Mouse (Mus musculus) liver, embryonic 14.5 days (tissue): ENCODE measurements at regions not wholly inside any gene's neighbourhood (a gene's known extent, or its start where the extent isn't known, plus 50 kb on each side); places are given as distances from the start of the nearest gene placed in this dataset.

Experiments used
- ATAC-seq: fragments of 200-750 bp; cut with Nextera tagmentation; 2 replicates; pipeline ENCODE4 v1.8.0; 2017; ENCODE audit warnings: moderate number of reproducible peaks, mild to moderate bottlenecking, moderate library complexity; ENCODE audit not compliant: insufficient read depth
- DNase-seq, 3 experiments: peaks; one replicate each; pipeline ENCODE4 v3.0.0-alpha.2; 2012 to 2013; ENCODE audit warnings: low read depth in 3 of 3, low spot score in 3 of 3
- H3K27ac ChIP-seq: fragments of 300-500 bp; sonication (generic); 2 replicates; pipeline ENCODE4 v1.5.1; 2014; ENCODE audit warnings: moderate library complexity, mild to moderate bottlenecking, control low read depth, inconsistent platforms
- H3K27me3 ChIP-seq: fragments of 300-500 bp; sonication (generic); 2 replicates; pipeline ENCODE4 v1.6.1; 2014; ENCODE audit warnings: mild to moderate bottlenecking, low read length, moderate library complexity; ENCODE audit not compliant: control insufficient read depth, insufficient read depth
- H3K36me3 ChIP-seq: fragments of 300-500 bp; sonication (generic); replicated peaks from 2 replicates; pipeline ENCODE4 v1.6.1; 2014; ENCODE audit warnings: low read depth; ENCODE audit not compliant: control insufficient read depth, insufficient read depth
- H3K4me1 ChIP-seq, 2 experiments: fragments of 200-500 bp in 1 of 2; fragments of 300-500 bp in 1 of 2; sonication (generic) in 1 of 2; replicated peaks; 2 replicates each; pipeline ENCODE4 v1.6.1; 2012 to 2014; ENCODE audit warnings: antibody characterized with exemption in 1 of 2, inconsistent platforms in 1 of 2, low read length in 1 of 2; ENCODE audit not compliant: control insufficient read depth in 2 of 2, insufficient read depth in 2 of 2
- H3K4me2 ChIP-seq: fragments of 300-500 bp; sonication (generic); 2 replicates; pipeline ENCODE4 v1.6.1; 2014; ENCODE audit warnings: low read depth, mild to moderate bottlenecking, control low read depth, moderate library complexity
- H3K4me3 ChIP-seq, 2 experiments: fragments of 200-500 bp in 1 of 2; fragments of 300-500 bp in 1 of 2; sonication (generic) in 1 of 2; 2 replicates each; pipeline ENCODE4 v1.5.1; 2012 to 2014; ENCODE audit warnings: low read depth in 2 of 2, low read length in 2 of 2, mild to moderate bottlenecking in 2 of 2, control low read depth in 1 of 2, inconsistent platforms in 1 of 2, moderate library complexity in 1 of 2; ENCODE audit not compliant: insufficient read depth in 1 of 2
- H3K9ac ChIP-seq: fragments of 300-500 bp; sonication (generic); replicated peaks from 2 replicates; pipeline ENCODE4 v1.6.1; 2014; ENCODE audit warnings: mild to moderate bottlenecking, control low read depth, moderate library complexity
- H3K9me3 ChIP-seq: fragments of 300-500 bp; sonication (generic); 2 replicates; pipeline ENCODE4 v1.6.1; 2016; ENCODE audit warnings: low read length, mixed read lengths; ENCODE audit not compliant: control insufficient read depth
- CTCF ChIP-seq: IDR thresholded peaks from 2 replicates; pipeline ENCODE4 v1.5.1; 2016; ENCODE audit warnings: antibody characterized with exemption, low read depth, control low read depth
- EP300 ChIP-seq: IDR thresholded peaks from 2 replicates; pipeline ENCODE4 v1.6.1; 2016; ENCODE audit warnings: antibody characterized with exemption, low read depth
- WGBS: fragments of 180-500 bp; shearing (Covaris S2); extraction: QIAGEN DNeasy Blood & Tissue Kit; methylation state at CpG from one replicate; pipeline ENCODE4 v1.1.7; 2014; ENCODE audit not compliant: insufficient replicate concordance; 5-methylcytosine and 5-hydroxymethylcytosine counted together

GRCm38 (mm10) chr13:16498052-16498451 is 486.4 kb downstream of the Inhba start:
- Histone ChIP-seq H3K4me1 (no peaks in the 10 kb centered on the region), H3K4me3 (no peak overlapping the region), H3K9ac (no peak overlapping the region), H3K4me2 (no peak overlapping the region), H3K9me3 (no peaks in the 10 kb centered on the region), H3K27me3 (no peaks in the 10 kb centered on the region), H3K36me3 (no peaks in the 10 kb centered on the region), H3K27ac (no peak overlapping the region)
- TF ChIP-seq CTCF = no peak
- TF ChIP-seq EP300 = no peak
- WGBS = 60% methylated on average over 1 of the region's 1 CpGs
- DNase-seq (no peak), ATAC-seq (no peak)

- no peaks in the 10 kb centered on the region for H3K27me3 ChIP-seq
- H3K27ac ChIP-seq = no peak overlapping the region
- no peak for TF ChIP-seq CTCF
- TF ChIP-seq EP300 = no peak
- H3K36me3 ChIP-seq = no peaks in the 10 kb centered on the region
- 42% methylated on average over 4 of the region's 4 CpGs for WGBS
- ATAC-seq (no peak), DNase-seq (no peak)
- H3K4me1 ChIP-seq = no peaks in the 10 kb centered on the region
- no peak overlapping the region for H3K4me2 ChIP-seq
- no peaks in the 10 kb centered on the region for H3K9me3 ChIP-seq
- H3K4me3 ChIP-seq = no peak overlapping the region
- no peak overlapping the region for H3K9ac ChIP-seq
These were observed 501.2 kb downstream of the Inhba start for GRCm38 (mm10) chr13:16512876-16513275.

- no peak for ATAC-seq
- H3K36me3 ChIP-seq = no peaks in the 10 kb centered on the region
- no peaks in the 10 kb centered on the region for H3K9me3 ChIP-seq
- TF ChIP-seq CTCF = no peak
- no peak for TF ChIP-seq EP300
- H3K27me3 ChIP-seq = no peaks in the 10 kb centered on the region
- H3K27ac ChIP-seq = no peak overlapping the region
- no peak for DNase-seq
- no peak overlapping the region for H3K4me2 ChIP-seq
- H3K9ac ChIP-seq = no peak overlapping the region
- H3K4me3 ChIP-seq = no peak overlapping the region
- no peaks in the 10 kb centered on the region for H3K4me1 ChIP-seq
These were observed 503.5 kb downstream of the Inhba start for GRCm38 (mm10) chr13:16515195-16515594.

GRCm38 (mm10) chr13:16529036-16529435 is 517.4 kb downstream of the Inhba start:
- 48% methylated on average over 5 of the region's 5 CpGs for WGBS

GRCm38 (mm10) chr13:16543771-16544170 is 532.1 kb downstream of the Inhba start:
- Histone ChIP-seq H3K27me3 (no peaks in the 10 kb centered on the region), H3K4me1 (no peaks in the 10 kb centered on the region), H3K4me2 (no peak overlapping the region), H3K27ac (no peak overlapping the region), H3K9ac (no peak overlapping the region), H3K9me3 (no peaks in the 10 kb centered on the region), H3K36me3 (no peaks in the 10 kb centered on the region), H3K4me3 (no peak overlapping the region)
- no peak for DNase-seq
- no peak for ATAC-seq
- WGBS = 52% methylated on average over 5 of the region's 5 CpGs
- no peak for TF ChIP-seq EP300
- no peak for TF ChIP-seq CTCF

More at GRCm38 (mm10) chr13:16529036-16529435, 517.4 kb downstream of the Inhba start:
- Histone ChIP-seq H3K9me3 (no peaks in the 10 kb centered on the region), H3K4me3 (no peak overlapping the region), H3K27ac (no peak overlapping the region), H3K9ac (no peak overlapping the region), H3K36me3 (no peaks in the 10 kb centered on the region), H3K4me2 (no peak overlapping the region), H3K4me1 (no peaks in the 10 kb centered on the region), H3K27me3 (no peaks in the 10 kb centered on the region)
- ATAC-seq = no peak
- no peak for DNase-seq
- TF ChIP-seq EP300 (no peak), CTCF (no peak)

- Histone ChIP-seq H3K4me1 (no peaks in the 10 kb centered on the region), H3K9ac (no peak overlapping the region), H3K27me3 (no peaks in the 10 kb centered on the region), H3K36me3 (no peaks in the 10 kb centered on the region), H3K9me3 (no peaks in the 10 kb centered on the region), H3K4me3 (no peak overlapping the region), H3K27ac (no peak overlapping the region), H3K4me2 (no peak overlapping the region)
- no peak for ATAC-seq
- DNase-seq = no peak
- TF ChIP-seq CTCF (no peak), EP300 (no peak)
These were observed 538.4 kb downstream of the Inhba start for GRCm38 (mm10) chr13:16550060-16550459.
